Mouse (Mus musculus): ENCODE data around the gene Fpgs. TPM values are rescaled to one million over a fixed set of nuclear protein-coding genes. Genes with fewer than 3 reads are reported as not detected.

Fpgs gene
- polyA plus RNA-seq, 1 experiment from 2014 or later = 36.1 TPM

- Histone ChIP-seq H3K36me3 (ENCODE audit: insufficient read depth, low read length) (no peaks in the 10 kb centered on the region), H3K9me3 (replicated peaks; ENCODE audit: low read length) (no peaks in the 10 kb centered on the region), H3K4me1 (replicated peaks; ENCODE audit: insufficient read depth, low read length) (peaks cover 9% of the 10 kb centered on the region), H3K27me3 (ENCODE audit: insufficient read depth, low read length) (no peaks in the 10 kb centered on the region), H3K4me3 (replicated peaks; ENCODE audit: low read depth, low read length) (no peak overlapping the region), H3K9ac (ENCODE audit: low read depth, low read length) (no peak overlapping the region), H3K27ac (peak overlapping the region; percentile 72), H3K4me2 (ENCODE audit: low read length) (no peak overlapping the region)
- 87% methylated on average over 10 of the region's 10 CpGs for WGBS
- ATAC-seq (replicated peaks; ENCODE audit: low FRiP score, low read depth) (no peak), DNase-seq (ENCODE audit: low spot score) (no peak)
- no peak for TF ChIP-seq CTCF (IDR thresholded peaks at IDR 0.05; ENCODE audit: low read depth)
Measured at GRCm38 (mm10) chr2:32634277-32635105, 69.5 kb downstream of the Fpgs start.

GRCm38 (mm10) chr2:32633660-32634059 is 70.3 kb downstream of the Fpgs start:
- H3K9me3 ChIP-seq (replicated peaks; ENCODE audit: low read length) = no peaks in the 10 kb centered on the region
- H3K9ac ChIP-seq (ENCODE audit: low read depth, low read length) = no peak overlapping the region
- no peak overlapping the region for H3K4me2 ChIP-seq (ENCODE audit: low read length)
- WGBS = 44% methylated on average over 5 of the region's 5 CpGs
- no peaks in the 10 kb centered on the region for H3K36me3 ChIP-seq (ENCODE audit: insufficient read depth, low read length)
- no peaks in the 10 kb centered on the region for H3K27me3 ChIP-seq (ENCODE audit: insufficient read depth, low read length)
- no peak for ATAC-seq (replicated peaks; ENCODE audit: low FRiP score, low read depth)
- H3K4me1 ChIP-seq (replicated peaks; ENCODE audit: insufficient read depth, low read length) = peaks cover 13% of the 10 kb centered on the region
- no peak overlapping the region for H3K4me3 ChIP-seq (replicated peaks; ENCODE audit: low read depth, low read length)
- DNase-seq (ENCODE audit: low spot score) = peak; percentile 59
- no peak for TF ChIP-seq CTCF (IDR thresholded peaks at IDR 0.05; ENCODE audit: low read depth)
- H3K27ac ChIP-seq = peak overlapping the region; percentile 72

MicroRNAs within 50 kb of the gene (microRNA counts, 519-probe panel; counts per million panel counts)
- 330 counts per million, percentile 68 among the panel's probes with 10 or more counts for microRNA mmu-miR-1954
- 330 counts per million, percentile 68 among the panel's probes with 10 or more counts for microRNA mmu-miR-2861

Small RNAs within 50 kb of the gene (microRNA-seq; reads per million reads assigned to microRNA genes)
- not detected for gene Gm47291
- gene Mir1954 = not detected
- gene Mir2861 = not detected
- not detected for gene Mir3960
- not detected for gene Mir8093

Other genes starting within 250 kb of the Fpgs start
- gene Fam102a, start 168.8 kb downstream of the Fpgs start, polyA plus RNA-seq (2015; fragmentation: Nextera tagmentation; extraction: Ambion mirVana) = 13.9 and 16.9 TPM in 2 replicates
- gene Dpm2, start 133.3 kb downstream of the Fpgs start, polyA plus RNA-seq (2015; fragmentation: Nextera tagmentation; extraction: Ambion mirVana) = 105 and 110 TPM in 2 replicates
- gene Pip5kl1, start 129.3 kb downstream of the Fpgs start, polyA plus RNA-seq (2015; fragmentation: Nextera tagmentation; extraction: Ambion mirVana) = 0.42 and 0.61 TPM in 2 replicates
- 0.08 TPM in 1 of 2 replicates, not detected in the other for gene 9430097D07Rik, start 128.5 kb downstream of the Fpgs start, polyA plus RNA-seq (2015; fragmentation: Nextera tagmentation; extraction: Ambion mirVana)
- gene St6galnac4, start 117.0 kb downstream of the Fpgs start, polyA plus RNA-seq (2015; fragmentation: Nextera tagmentation; extraction: Ambion mirVana) = 15.8 and 18.1 TPM in 2 replicates
- gene St6galnac6, start 104.4 kb downstream of the Fpgs start, polyA plus RNA-seq (2015; fragmentation: Nextera tagmentation; extraction: Ambion mirVana) = 13.7 and 15.3 TPM in 2 replicates
- gene Ak1, start 82.4 kb downstream of the Fpgs start, polyA plus RNA-seq (2015; fragmentation: Nextera tagmentation; extraction: Ambion mirVana) = 38.7 and 41.6 TPM in 2 replicates
- 71.6 and 76.3 TPM in 2 replicates for gene Eng, start 57.5 kb downstream of the Fpgs start, polyA plus RNA-seq (2015; fragmentation: Nextera tagmentation; extraction: Ambion mirVana)
- 87.4 and 90.6 TPM in 2 replicates for gene Cdk9, start 8.9 kb upstream of the Fpgs start, polyA plus RNA-seq (2015; fragmentation: Nextera tagmentation; extraction: Ambion mirVana)
- gene Sh2d3c, start 16.9 kb upstream of the Fpgs start, polyA plus RNA-seq (2015; fragmentation: Nextera tagmentation; extraction: Ambion mirVana) = 31.1 and 31.3 TPM in 2 replicates
- 0.11 TPM in 1 of 2 replicates, not detected in the other for gene 6330409D20Rik, start 36.9 kb upstream of the Fpgs start, polyA plus RNA-seq (2015; fragmentation: Nextera tagmentation; extraction: Ambion mirVana)
- 74.9 and 79.4 TPM in 2 replicates for gene Tor2a, start 53.1 kb upstream of the Fpgs start, polyA plus RNA-seq (2015; fragmentation: Nextera tagmentation; extraction: Ambion mirVana)
- gene Ttc16, start 71.5 kb upstream of the Fpgs start, polyA plus RNA-seq (2015; fragmentation: Nextera tagmentation; extraction: Ambion mirVana) = 0.13 and 0.18 TPM in 2 replicates
- gene Ptrh1, start 71.6 kb upstream of the Fpgs start, polyA plus RNA-seq (2015; fragmentation: Nextera tagmentation; extraction: Ambion mirVana) = 7.0 and 7.8 TPM in 2 replicates
- 0.45 and 0.48 TPM in 2 replicates for gene Cfap157, start 80.3 kb upstream of the Fpgs start, polyA plus RNA-seq (2015; fragmentation: Nextera tagmentation; extraction: Ambion mirVana)
- 14.3 and 14.6 TPM in 2 replicates for gene Stxbp1, start 143.1 kb upstream of the Fpgs start, polyA plus RNA-seq (2015; fragmentation: Nextera tagmentation; extraction: Ambion mirVana)
- 41.1 and 42.2 TPM in 2 replicates for gene Fam129b, start 172.0 kb upstream of the Fpgs start, polyA plus RNA-seq (2015; fragmentation: Nextera tagmentation; extraction: Ambion mirVana)